Mouse (Mus musculus) left cerebral cortex, postnatal 14 days (tissue): ENCODE results near the gene Agmo. TPM values are rescaled to one million over a fixed set of nuclear protein-coding genes. Genes with fewer than 3 reads are reported as not detected.

Experiments used
- DNase-seq, 2 experiments: peaks; one replicate each; pipeline ENCODE4 v3.0.0; 2021 to 2022; ENCODE audit warnings: low spot score in 2 of 2, mixed read lengths in 1 of 2
- intact Hi-C: fragments of 180-260 bp; cut with DNase I; formaldehyde crosslinking; loops from one replicate; pipeline ENCODE4 v1.15.1; 2025
- total RNA-seq, 2 experiments: library from RNA; stranded (reverse); gene quantifications; 2 replicates each; pipeline ENCODE4 v1.2.3; 2021

Gene Agmo
- total RNA-seq, 2 experiments from 2014 or later: 2.6 TPM

DNA sequence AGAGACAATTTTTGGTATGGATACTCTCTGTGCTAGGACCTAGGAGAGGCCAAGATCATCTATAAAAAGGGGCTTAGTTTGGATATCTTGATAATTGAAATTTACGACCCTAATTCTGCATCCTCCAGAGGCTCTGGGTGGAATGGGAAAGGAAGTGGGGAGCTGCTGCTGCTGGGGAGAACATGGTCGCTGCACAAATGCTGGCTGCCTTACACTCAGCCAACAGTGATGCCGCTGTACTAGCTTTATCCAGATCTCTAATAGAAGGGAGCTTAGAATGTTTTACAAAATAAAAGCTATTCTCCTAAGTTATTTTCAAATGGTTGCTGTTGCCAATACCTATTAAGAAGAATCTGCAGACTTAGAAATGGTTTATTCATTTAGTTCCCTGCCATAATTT, 351.4 kb downstream of the Agmo start:
- no peak for DNase-seq
- intact Hi-C loops: no loop called here

DNA sequence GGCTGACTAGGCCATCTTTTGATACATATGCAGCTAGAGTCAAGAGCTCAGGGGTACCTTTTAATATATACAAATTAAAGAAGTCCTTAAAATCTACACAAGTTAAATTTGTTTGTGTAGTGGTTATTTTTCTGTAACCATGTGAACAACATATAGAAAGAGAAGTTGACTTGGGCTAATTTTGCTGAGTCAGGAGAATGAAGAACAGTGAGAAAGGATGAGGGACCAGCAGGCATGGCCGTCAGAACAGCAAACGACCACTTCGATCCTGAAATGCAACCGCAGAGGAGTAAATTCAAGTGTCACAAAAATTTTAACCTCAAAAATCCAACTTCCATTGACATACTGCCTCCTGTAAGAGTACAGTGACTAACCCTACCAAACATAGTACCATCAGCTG, 371.4 kb downstream of the Agmo start:
- no peak for DNase-seq
- intact Hi-C loops: no loop called here

DNA sequence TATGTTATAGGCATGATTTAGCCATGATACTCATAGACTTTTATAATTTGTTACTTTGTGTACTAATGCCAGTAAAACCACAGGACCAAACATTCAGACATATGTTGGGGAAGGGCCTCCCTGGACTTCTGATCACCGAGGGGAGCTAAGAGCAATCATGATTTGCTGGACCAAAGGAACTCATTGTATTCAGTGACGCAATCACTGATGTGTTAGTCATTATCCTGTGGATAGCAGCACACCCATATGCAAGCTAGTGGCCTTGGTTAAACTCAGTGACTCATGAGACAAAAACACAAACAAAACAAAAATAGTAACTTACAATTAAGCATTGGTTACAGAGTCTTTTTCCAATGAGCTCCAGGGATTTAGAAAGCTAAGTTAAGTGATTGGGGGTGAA, 373.3 kb downstream of the Agmo start:
- DNase-seq: no peak
- intact Hi-C loops: no loop called here

DNA sequence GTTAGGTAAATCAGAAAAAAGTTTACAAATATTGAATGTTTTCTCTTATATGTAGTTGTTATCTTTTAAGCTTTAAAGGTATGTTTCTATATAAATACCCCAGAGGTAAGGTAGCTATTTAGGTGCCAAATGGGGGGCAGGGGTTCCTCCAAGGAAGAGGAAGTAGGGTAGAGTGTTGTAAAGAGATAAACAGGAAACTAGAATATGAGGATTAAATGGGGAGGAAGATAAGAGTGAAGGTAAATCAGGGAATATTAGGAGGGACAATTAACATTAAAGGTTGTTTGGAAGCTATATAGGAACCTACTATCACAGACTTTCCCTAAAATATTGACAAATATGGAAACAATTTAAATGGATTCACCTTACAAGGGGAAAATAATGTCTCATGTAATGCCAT, 382.6 kb downstream of the Agmo start:
- no peak for DNase-seq
- intact Hi-C loops: no loop called here

Other genes with a start within 250 kb of the Agmo start
- under 1 TPM in 1 of 2 experiments, not detected in 1; 0.13 TPM for gene Meox2, start 133.1 kb upstream of the Agmo start, total RNA-seq